11 mouse cellular contexts compared by ENCODE assay signal in genomic region chr2:58992431-58993191, GRCm38 (mm10).
DNase-seq lines count a peak whose midpoint lies in the region; ATAC-seq lines count a peak whose summit lies in the region.
"Had no signal": no experiment of that assay in that cellular context is flagged by ENCODE, and none has a peak within 500 bp of the region (broad histone marks: within the 10 kb centered on the region; RNA-seq: fewer than 3 reads in every experiment).

No protein-coding gene starts in this region.

- no peak overlapping the region for H3K4me2 ChIP-seq in forebrain, embryonic 14.5 days (ENCODE audit: low read length)
- no peak overlapping the region for H3K4me2 ChIP-seq in forebrain, embryonic 12.5 days
- H3K4me2 ChIP-seq in heart, embryonic 16.5 days (ENCODE audit: low read depth, low read length) = peak overlapping the region; percentile 22; the same call in 1 of the 2 replicates
- H3K4me2 ChIP-seq: embryonic facial prominence, embryonic 13.5 days had no signal

- 85% methylated on average over 14 of the region's 14 CpGs for WGBS in forebrain, embryonic 14.5 days
- 85% methylated on average over 14 of the region's 14 CpGs for WGBS in forebrain, embryonic 12.5 days
- WGBS in heart, embryonic 16.5 days = 37% methylated on average over 14 of the region's 14 CpGs

- ATAC-seq in forebrain, embryonic 14.5 days = no peak
- no peak for ATAC-seq in forebrain, embryonic 12.5 days (ENCODE audit: low FRiP score)
- ATAC-seq in heart, embryonic 16.5 days (replicated peaks; ENCODE audit: extremely low read depth, insufficient read depth, low FRiP score) = peak; percentile 92
- ATAC-seq in inflammation-experienced regulatory T-cells, adult 6 months = no peak

- no peaks in the 10 kb centered on the region for H3K4me1 ChIP-seq in forebrain, embryonic 14.5 days (ENCODE audit: control insufficient read depth, insufficient read depth, low read length)
- H3K4me1 ChIP-seq in forebrain, embryonic 12.5 days = no peaks in the 10 kb centered on the region
- 0 out of 2 replicates have a peak, but pooled peaks cover 7% of the 10 kb centered on the region for H3K4me1 ChIP-seq in heart, embryonic 16.5 days (ENCODE audit: control insufficient read depth, insufficient read depth, low read length)
- H3K4me1 ChIP-seq: embryonic facial prominence, embryonic 13.5 days had no signal

- H3K27me3 ChIP-seq in forebrain, embryonic 14.5 days (replicated peaks; ENCODE audit: control insufficient read depth, insufficient read depth, low read length) = no peaks in the 10 kb centered on the region
- no peaks in the 10 kb centered on the region for H3K27me3 ChIP-seq in forebrain, embryonic 12.5 days
- H3K27me3 ChIP-seq in heart, embryonic 16.5 days (ENCODE audit: control insufficient read depth, insufficient read depth, low read length) = no peaks in the 10 kb centered on the region
- H3K27me3 ChIP-seq: embryonic facial prominence, embryonic 13.5 days had no signal

- H3K4me3 ChIP-seq in forebrain, embryonic 14.5 days (ENCODE audit: low read depth, low read length) = no peak overlapping the region
- H3K4me3 ChIP-seq in forebrain, embryonic 12.5 days (replicated peaks) = no peak overlapping the region
- H3K4me3 ChIP-seq in heart, embryonic 16.5 days (ENCODE audit: low read length) = no peak overlapping the region
- H3K4me3 ChIP-seq: embryonic facial prominence, embryonic 13.5 days had no signal

- no peaks in the 10 kb centered on the region for H3K9me3 ChIP-seq in forebrain, embryonic 14.5 days (replicated peaks; ENCODE audit: control insufficient read depth, low read length)
- no peaks in the 10 kb centered on the region for H3K9me3 ChIP-seq in forebrain, embryonic 12.5 days
- H3K9me3 ChIP-seq in heart, embryonic 16.5 days (replicated peaks; ENCODE audit: control insufficient read depth, low read length) = no peaks in the 10 kb centered on the region
- H3K9me3 ChIP-seq: embryonic facial prominence, embryonic 13.5 days had no signal

- DNase-seq in forebrain, embryonic 14.5 days (ENCODE audit: low spot score) = peak; percentile 7
- peak; percentile 20 for DNase-seq in 3T3-L1 (ENCODE audit: low read depth, low spot score)
- DNase-seq in kidney, postnatal 14 days = peak; percentile 79
- DNase-seq in layer of hippocampus, adult 18-20 months (ENCODE audit: low spot score in 2 of 2) = no peak
- no peak for DNase-seq in cerebellum, postnatal 25 days
- DNase-seq: cerebellum, adult 18-20 months; thymus, adult 18-20 months had no signal

- H3K27ac ChIP-seq in forebrain, embryonic 14.5 days (ENCODE audit: low read depth, low read length) = no peak overlapping the region
- H3K27ac ChIP-seq in forebrain, embryonic 12.5 days = no peak overlapping the region
- peak overlapping the region; percentile 69 for H3K27ac ChIP-seq in heart, embryonic 16.5 days (ENCODE audit: low read length)
- H3K27ac ChIP-seq: embryonic facial prominence, embryonic 13.5 days had no signal

- H3K36me3 ChIP-seq in forebrain, embryonic 14.5 days (ENCODE audit: control insufficient read depth, insufficient read depth, low read length) = no peaks in the 10 kb centered on the region
- H3K36me3 ChIP-seq in forebrain, embryonic 12.5 days (replicated peaks) = no peaks in the 10 kb centered on the region
- H3K36me3 ChIP-seq in heart, embryonic 16.5 days (ENCODE audit: control insufficient read depth, insufficient read depth) = no peaks in the 10 kb centered on the region
- H3K36me3 ChIP-seq: embryonic facial prominence, embryonic 13.5 days had no signal

- no peak overlapping the region for H3K9ac ChIP-seq in forebrain, embryonic 14.5 days (ENCODE audit: low read length)
- no peak overlapping the region for H3K9ac ChIP-seq in forebrain, embryonic 12.5 days
- no peak overlapping the region for H3K9ac ChIP-seq in heart, embryonic 16.5 days (ENCODE audit: low read length)
- H3K9ac ChIP-seq: embryonic facial prominence, embryonic 13.5 days had no signal

Comparison
In these comparisons a context has a peak if more than half of its experiments do, and no peak if none do; other contexts are left out.
1. DNase-seq: peak in forebrain, embryonic 14.5 days (single experiment), 3T3-L1 (single experiment) and kidney, postnatal 14 days (single experiment); none in layer of hippocampus, adult 18-20 months (0 of 2) and cerebellum, postnatal 25 days (0 of 2).